Mouse (Mus musculus) Muller cell, postnatal 12 days (primary cell): Measurements from ENCODE around the gene Wnk4.

Source experiments
- DNase-seq: peaks from one replicate; pipeline ENCODE4 v3.0.0-alpha.2; 2015; ENCODE audit errors: inconsistent ontology term

Gene Wnk4

DNA sequence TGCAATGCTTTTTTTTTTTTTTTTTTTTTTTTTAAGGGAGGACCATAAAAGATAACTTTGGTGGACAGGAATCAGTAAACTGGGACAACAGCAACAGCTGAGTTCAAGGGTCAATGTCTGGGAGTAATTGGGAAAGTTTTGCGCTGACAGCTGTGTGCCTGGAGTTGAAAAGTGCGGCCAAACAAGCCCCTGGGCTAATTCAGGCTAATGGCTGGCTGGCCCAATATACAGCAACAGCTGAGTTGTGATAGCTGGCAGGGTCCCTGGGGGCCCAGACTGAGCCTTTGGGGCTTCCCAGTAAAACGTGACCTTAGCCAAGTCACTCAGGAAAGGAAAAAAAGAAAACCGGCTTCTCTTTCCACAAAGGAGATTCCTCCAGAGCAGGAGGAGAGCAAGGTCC lies 15.3 kb upstream of the Wnk4 start:
- no peak for DNase-seq

DNA sequence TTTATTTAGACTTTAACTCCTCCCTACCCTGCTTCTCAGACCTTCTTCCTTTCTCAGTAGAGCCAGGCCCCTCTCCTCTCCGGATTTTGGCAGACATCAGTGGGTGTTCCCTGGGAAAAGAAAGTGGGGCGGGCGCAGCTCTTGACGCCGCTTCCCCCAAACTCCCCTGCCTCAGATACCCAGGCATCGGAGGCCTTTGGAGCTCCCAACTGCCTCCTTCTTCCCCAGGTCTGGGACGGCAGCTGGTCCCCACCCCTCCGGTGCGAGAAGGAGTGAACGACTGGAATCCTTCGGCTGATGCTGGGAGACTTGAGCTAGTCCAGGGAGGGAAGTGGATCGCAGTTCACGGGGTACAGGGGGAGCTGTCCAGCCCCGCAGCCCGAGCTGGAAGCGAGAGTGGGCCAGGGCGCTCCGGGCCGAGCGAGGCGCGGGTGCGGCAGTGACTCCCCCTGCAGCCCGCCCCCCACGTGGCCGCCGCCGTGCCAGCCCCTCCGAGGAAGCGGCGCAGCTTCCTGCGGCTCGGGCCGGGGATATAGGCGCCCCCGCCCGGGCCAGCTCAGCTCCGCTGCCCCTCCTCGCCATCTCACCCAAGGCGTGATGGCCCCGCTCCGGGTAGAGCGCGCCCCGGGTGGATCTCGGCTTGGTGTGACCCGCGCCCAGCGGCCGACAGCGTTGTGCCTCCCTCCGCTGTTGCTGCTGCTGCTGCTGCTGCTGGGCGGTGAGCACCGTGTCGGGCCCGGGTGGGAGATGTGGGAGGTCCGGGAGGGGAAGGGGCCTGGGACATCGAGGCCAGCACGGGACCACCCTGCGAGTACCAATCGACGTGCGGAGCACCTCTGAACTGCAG lies 14.3 kb upstream of the Wnk4 start, which contains the start of gene Ramp2:
Gene Ramp2 (plus strand): TSS at position 174 of the 847 bp plus-strand sequence.
- DNase-seq = peak; percentile 72

DNA sequence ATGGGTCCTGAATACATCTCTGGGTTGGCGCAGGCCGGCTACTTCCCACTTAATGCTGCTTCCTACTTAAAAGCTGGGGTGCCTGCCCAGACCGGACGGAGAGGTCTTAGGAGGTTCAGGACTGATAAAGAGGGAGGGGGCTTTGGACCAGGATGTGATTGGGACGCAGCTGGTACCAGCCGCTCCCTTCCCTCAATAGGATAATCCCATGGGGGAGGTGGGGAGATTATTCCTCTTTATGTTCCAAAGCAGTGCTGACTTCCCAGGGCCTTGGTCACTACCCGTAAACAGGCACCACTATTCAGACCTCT lies 13.7 kb upstream of the Wnk4 start:
- no peak for DNase-seq

DNA sequence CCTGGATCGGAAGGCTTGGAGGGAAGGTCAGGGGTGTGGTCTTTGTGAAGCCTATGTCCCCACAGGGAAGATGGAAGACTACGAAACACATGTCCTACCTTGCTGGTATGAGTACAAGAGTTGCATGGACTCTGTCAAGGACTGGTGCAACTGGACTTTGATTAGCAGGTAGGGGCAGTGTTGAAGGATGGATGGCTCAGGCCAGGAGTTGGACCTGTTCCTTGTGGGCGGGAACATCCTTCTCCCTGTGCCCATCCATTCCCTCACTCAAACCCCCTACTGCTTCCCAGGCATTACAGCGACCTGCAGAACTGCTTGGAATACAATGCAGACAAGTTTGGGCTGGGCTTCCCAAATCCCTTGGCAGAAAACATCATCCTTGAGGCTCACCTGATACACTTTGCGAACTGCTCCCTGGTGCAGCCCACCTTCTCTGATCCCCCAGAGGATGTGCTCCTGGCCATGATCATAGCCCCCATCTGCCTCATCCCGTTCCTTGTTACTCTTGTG lies 12.8 kb upstream of the Wnk4 start:
- no peak for DNase-seq

DNA sequence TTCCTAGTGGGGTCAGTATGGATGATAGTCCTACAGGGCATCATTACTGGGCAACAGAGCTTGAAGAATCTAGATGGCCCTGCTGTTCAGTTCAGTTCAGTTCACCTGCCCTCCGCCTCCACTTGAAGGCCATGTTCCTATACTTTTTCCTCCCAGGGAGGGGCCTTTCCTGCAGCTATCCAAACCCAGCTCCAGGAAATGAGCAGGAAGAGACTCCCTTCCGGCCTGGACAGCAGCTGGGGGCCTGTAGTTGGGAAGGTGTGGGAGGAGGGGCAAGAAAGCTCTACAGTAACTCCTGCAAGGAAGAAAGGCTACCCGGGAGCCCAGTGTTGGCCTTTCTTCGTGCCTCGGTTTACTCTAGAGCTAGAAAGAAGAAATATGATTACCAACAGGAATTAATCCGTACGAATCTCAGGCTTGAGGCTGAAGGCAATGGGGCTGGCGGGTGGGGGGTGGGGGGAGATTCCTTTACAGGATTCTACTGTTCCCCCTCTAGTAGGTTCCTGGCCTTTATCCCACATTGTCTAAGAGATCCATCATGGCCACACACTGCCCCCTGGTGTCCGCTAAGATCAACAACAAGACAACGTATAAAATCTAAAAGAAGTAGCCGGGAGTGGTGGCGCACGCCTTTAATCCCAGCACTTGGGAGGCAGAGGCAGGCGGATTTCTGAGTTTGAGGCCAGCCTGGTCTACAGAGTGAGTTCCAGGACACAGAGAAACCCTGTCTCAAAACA lies 11.9 kb upstream of the Wnk4 start:
- DNase-seq = peak; percentile 66

DNA sequence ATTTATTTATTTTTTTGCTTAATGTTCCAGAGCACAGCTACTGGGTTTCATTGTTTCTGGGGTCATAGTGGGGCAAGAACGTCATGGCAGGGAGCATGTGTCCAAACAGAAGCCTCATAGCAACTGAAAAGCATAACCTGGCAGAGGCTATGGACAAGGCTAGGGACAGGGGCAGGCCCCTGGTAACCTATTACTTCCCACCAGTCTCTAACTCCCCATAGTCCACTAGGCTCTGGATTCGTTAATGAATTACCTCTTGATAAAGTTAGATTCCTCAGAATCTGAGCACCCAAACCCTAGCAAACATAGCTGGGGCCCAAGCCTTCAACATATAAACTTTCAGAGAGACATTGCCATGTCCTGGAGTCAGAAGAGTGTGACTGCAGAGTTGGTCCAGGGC lies 9.3 kb upstream of the Wnk4 start:
- no peak for DNase-seq

DNA sequence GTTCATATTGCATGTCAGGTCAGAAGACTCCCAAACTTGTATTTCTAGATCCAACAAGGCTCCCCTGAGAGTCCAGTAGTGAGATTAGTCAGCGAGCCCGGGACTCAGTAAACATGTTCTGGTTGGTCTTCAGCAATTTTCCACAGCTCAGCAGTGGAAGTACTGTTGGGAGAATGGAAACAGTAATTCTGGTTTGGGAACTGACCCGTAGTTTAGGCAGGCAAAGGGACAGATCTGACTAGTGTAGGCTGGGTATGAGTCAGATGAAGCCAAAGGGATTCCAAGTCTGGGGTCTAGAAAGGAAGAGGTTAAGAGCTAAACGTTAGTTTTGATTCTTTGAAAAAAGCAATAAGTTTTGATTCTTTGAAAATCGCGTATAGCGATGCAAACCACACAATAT lies 7.4 kb upstream of the Wnk4 start:
- DNase-seq = no peak

DNA sequence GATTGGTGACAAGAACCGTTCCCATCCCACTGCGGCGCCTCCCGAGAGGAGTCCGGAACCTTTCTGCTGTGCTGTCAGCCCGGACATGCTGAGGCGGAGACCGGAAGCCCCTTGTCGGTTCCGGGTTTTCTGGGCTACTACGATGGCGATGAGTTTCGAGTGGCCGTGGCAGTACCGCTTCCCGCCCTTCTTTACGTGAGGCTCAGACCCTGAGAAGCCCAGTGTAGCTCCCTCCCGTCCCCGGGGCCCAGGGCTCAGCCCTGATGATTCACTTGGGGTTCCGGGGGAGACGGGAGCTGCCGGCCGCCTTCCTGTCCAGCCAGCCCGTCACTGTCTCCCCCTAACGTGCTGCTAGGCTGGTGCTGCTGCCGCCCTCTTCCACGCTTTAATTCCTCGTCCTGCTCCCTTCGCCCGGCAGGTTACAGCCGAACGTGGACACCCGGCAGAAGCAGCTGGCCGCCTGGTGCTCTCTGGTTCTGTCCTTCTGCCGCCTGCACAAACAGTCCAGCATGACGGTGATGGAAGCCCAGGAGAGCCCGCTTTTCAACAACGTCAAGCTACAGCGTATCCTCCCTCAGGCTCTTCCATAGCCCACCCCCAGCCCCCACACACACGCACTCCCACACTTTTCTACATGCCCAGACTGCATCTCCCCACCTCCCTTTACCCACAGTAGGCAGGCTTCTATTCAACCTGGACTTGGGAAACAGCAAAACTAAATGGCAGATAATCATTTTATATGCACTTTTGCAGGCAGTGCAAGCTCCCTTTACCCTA lies 6.6 kb upstream of the Wnk4 start, which contains the start of gene Vps25:
Gene Vps25 (plus strand): TSS at position 95 of the 777 bp plus-strand sequence.
- DNase-seq = peak; percentile 89

DNA sequence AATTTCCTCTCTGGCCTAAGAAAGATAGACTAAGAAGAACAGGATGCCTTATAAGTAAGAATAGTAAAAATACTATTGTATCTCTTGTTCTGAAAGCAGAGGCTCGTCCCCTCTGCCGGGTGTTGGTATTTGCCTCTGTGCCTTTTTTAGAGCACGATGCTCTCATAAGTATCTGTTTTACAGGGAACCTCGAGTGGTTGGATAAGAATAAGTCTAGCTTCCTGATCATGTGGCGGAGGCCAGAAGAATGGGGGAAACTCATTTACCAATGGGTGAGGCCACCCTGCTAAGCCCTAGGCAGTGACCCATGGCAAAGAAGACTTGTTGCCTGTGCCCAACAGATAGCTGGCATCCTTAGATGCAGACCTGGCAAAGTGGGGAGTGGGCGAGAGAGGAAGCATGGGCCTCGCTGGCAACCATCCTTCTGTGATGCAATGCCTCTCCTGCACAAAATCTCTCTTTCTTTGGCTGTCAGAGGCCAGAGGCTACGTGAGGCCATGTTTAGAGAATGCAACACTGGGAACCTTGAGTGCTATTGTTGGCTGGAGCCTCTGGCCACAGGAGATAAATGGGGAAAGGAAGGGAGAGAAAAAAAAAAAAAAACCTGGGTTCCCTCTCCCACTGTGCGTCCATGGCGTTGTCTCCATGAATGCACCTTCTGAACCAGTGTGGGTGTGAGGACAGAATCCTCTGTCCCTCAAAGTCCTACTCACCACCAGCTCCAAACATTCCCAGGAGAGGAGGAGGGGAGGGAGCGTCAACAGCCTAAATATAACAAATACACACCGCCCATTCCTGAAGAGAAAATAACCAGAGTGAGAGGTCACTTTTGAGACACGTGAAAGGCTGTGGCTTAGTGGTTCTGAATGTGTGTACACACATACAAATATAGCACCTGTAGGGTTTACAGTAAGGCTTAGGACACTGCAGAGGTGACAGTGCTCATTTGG lies 4.3 kb upstream of the Wnk4 start:
- DNase-seq = no peak

DNA sequence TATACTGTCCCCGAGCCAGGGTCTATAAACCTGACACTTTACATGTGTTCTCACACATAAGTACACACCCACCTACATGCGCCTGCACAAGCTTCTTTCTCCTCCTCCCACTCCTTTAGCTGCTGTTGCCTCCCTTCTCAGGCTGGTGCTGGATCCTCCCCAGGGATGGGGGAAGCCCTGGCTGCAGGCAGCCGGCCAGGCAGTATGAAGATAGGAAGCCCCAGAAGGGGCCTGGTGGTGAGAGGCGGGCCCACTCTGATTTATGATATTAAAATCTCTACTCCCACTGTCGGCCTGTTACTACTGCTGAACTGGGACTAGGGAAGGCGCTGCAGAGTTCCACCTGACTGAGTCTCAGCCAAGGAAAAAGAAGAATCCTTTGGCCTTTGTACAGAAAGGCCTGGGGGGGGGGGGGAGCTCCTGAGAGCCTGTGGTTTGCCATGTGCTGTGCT lies 1.1 kb upstream of the Wnk4 start:
- no peak for DNase-seq

DNA sequence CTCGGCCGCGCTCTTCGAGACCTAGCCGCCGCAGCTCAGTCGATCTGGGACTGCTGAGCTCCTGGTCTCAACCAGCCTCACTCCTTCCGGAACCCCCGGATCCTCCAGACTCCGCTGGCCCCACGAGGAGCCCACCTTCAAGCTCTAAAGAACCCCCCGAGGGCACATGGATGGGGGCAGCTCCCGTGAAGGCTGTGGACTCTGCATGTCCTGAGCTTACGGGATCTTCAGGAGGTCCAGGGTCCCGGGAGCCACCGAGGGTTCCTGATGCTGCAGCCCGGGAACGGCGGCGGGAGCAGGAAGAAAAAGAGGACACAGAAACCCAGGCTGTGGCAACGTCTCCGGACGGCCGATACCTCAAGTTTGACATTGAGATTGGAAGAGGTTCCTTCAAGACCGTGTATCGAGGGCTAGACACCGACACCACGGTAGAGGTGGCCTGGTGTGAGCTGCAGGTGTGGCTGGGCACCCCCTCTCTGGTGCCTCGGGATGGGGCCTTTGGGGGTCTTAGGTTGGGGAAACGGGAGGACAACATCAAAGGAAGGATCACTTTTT lies 536 bp downstream of the Wnk4 start:
- no peak for DNase-seq

DNA sequence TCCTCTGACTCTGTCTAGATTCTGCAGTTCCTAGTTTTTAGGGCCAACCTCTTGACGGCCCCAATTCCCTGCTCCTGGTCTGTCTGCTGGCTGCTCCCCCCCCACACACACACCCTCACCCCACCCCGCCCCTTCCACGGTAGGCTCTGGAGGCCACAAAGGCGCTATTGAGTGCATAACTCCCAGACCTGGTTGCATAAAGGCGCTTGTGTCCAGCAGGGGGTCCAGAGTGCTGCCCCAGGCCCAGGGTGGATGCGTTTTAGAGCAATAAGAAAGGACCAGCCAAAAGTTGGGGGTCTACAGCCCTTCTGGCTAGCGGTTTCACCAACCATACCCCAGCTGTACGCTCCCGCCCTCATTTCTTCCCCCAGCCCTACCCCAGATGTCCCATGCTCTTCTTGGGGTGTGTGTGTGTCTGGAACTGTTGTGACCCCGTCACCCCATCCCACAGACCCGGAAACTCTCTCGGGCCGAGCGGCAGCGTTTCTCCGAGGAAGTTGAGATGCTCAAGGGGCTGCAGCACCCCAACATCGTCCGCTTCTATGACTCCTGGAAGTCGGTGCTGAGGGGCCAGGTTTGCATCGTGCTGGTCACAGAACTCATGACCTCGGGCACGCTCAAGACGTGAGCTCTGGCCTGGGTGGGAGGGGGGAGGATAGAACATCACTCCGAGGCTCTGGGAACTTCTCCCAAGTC lies 2.1 kb downstream of the Wnk4 start:
- DNase-seq = no peak

DNA sequence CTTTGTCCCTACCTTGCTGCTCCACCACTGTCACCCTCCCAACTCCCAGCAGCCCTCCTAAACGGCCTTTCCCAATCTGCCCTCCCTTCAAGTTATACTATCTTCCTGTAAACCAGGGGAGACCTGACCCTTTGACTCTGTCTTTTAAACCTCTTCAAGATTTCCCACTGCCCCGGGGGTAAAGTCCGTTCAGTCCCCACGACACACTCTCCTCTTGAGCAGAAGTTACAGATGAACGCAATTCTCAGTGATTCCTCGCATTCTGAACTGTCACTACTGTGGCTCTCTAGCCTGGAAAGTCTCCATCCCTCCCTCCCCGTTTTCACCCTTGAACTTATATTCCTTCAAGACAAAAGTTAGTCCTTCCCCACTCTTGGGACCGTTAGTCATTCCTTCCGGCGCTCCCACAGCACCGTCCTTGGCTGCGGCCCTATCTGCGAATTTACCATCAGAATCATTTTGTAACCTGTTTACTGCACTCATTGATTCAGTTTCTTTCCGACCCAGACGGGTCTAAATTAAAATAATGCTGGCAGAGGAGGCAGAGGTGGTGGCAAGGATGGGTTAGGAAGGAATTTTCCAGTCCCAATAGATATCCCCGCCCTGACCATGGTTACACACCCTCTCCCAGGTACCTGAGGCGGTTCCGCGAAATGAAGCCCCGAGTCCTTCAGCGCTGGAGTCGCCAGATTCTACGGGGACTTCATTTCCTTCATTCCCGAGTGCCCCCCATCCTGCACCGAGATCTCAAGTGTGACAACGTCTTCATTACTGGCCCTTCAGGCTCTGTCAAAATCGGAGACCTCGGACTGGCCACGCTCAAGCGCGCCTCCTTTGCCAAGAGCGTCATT lies 3.0 kb downstream of the Wnk4 start:
- no peak for DNase-seq

DNA sequence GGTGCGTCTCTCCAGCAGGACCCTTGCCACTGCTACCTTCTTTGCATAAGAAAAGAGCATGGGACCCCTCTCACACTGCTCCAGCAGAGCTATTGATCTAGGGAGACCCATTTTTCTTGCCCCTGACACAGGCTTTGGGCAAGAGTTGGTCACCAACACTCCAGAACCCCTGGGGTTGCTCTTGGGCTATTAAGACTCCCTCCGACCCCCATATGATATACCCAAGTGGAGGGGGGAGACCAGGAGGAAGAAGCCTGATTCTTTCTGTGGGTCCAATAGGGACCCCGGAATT lies 3.6 kb downstream of the Wnk4 start:
- no peak for DNase-seq

DNA sequence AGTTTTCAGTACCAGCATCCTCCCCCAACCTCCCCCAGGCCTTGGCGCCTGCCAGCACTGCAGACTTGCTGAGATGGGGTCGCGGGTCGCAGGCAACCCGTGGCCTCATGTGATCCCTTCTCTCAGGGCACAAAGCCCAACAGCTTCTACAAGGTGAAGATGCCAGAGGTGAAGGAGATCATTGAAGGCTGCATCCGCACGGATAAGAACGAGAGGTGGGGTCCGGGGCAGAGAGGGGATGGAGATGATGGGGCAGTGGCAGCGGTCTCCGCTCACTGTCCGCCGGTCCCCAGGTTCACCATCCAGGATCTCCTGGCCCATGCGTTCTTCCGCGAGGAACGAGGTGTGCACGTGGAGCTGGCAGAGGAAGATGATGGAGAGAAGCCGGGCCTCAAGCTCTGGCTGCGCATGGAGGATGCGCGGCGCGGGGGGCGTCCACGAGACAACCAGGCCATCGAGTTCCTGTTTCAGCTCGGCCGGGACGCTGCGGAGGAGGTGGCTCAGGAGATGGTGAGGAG lies 4.6 kb downstream of the Wnk4 start:
- no peak for DNase-seq

DNA sequence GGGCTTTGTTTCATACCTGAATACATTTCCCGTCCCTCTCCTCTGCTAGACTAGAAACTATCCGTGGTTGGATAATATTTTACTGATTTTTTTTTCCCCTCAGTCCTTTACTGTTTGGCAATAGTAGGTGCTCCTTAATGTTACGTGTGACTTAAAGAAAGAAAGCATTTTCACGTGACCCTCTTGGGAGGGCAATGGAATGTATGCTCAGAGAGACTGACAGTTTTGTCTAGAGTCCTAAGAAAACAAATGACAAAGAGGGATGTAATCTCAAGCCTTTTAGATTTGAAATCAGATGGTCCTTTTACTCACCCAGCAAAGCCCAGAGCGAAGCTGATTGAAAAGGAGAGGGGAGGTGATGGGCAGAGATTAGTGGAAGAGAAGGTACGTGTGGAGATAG lies 5.5 kb downstream of the Wnk4 start:
- no peak for DNase-seq

DNA sequence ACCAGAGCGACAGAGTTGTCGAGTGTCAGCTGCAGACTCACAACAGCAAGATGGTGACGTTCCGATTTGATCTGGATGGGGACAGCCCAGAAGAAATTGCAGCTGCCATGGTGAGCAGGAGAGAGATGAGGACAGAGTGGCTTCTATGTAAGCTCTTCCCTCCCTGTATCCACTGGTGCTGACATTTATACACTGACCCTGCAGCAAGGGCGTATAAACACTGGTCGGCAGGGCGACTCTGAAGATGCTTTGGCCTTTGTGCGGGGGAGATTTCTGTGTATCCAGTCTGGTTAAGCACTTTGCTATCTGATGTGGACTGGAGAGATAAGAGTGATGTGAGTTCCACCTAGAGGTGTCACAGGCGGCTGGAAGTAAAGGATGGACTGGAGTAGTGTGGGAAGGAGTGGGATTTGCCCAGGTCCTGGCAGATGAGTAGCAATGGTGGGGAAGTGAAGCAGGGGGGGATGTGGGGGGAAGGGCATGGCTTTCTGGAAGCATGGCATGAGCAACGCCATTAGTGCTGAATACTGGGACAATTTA lies 9.3 kb downstream of the Wnk4 start:
- no peak for DNase-seq

DNA sequence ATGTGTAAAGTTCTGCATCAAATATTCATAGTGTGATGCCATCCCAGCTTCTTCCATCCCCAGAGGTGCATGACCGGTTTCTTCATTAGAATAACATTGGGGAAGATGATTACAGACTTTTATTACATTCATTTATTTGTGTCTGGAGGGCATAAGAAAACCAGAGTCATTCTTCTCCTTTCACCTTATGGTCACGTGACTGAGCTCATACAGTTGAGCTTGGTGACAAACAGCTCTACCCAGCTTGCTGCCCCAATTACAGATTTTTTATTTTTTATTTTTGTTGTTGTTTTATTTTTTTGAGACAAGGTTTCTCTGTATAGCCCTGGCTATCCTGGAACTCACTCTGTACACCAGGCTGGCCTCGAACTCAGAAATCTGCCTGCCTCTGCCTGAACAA lies 12.1 kb downstream of the Wnk4 start:
- DNase-seq = no peak

DNA sequence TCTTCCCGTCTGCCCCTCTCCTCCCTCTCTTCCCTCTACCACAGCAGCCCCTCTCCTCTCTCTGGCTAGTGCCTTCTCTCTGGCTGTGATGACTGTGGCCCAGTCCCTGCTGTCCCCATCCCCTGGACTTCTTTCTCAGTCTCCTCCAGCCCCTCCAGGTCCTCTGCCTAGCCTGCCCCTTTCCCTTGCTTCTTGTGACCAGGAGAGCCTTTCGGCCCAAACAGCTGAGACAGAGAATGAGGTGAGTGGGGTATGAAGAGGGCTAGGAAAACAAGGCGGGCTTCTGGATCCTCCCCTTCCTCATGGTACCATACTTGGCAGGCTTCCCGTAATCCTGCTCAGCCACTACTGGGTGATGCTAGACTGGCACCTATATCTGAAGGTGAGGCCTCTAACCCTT lies 14.9 kb downstream of the Wnk4 start:
- DNase-seq = no peak
